Mouse (Mus musculus) midbrain, postnatal 0 days (tissue): Measurements from ENCODE around the gene Glrp1. TPM values are rescaled to one million over a fixed set of nuclear protein-coding genes. Genes with fewer than 3 reads are reported as not detected.

Experiments
- ATAC-seq: fragments of 200-750 bp; cut with Nextera tagmentation; 2 replicates; pipeline ENCODE4 v1.8.0; 2017; ENCODE audit warnings: moderate number of reproducible peaks, mild to moderate bottlenecking, moderate TSS enrichment, moderate library complexity; ENCODE audit not compliant: low FRiP score
- DNase-seq: peaks from one replicate; pipeline ENCODE4 v3.0.0-alpha.2; 2015; ENCODE audit warnings: low spot score
- H3K27ac ChIP-seq: fragments of 300-500 bp; sonication (generic); 2 replicates; pipeline ENCODE4 v1.5.1; 2014; ENCODE audit warnings: low read depth, mild to moderate bottlenecking, low read length, mixed read lengths
- H3K27me3 ChIP-seq: fragments of 300-500 bp; sonication (generic); 2 replicates; pipeline ENCODE4 v1.6.1; 2014; ENCODE audit warnings: low read length, control low read depth, mixed read lengths; ENCODE audit not compliant: insufficient read depth
- H3K36me3 ChIP-seq: fragments of 300-500 bp; sonication (generic); 2 replicates; pipeline ENCODE4 v1.6.1; 2014; ENCODE audit warnings: low read length, control low read depth, mixed read lengths; ENCODE audit not compliant: insufficient read depth
- H3K4me1 ChIP-seq: fragments of 300-500 bp; sonication (generic); 2 replicates; pipeline ENCODE4 v1.6.1; 2014; ENCODE audit warnings: mild to moderate bottlenecking, control low read depth, antibody characterized with exemption, low read length, mixed read lengths; ENCODE audit not compliant: insufficient read depth
- H3K4me2 ChIP-seq: fragments of 300-500 bp; sonication (generic); 2 replicates; pipeline ENCODE4 v1.6.1; 2014; ENCODE audit warnings: low read depth, mild to moderate bottlenecking, low read length, mixed read lengths; ENCODE audit not compliant: poor library complexity, severe bottlenecking
- H3K4me3 ChIP-seq: fragments of 300-500 bp; sonication (generic); 2 replicates; pipeline ENCODE4 v1.5.1; 2014; ENCODE audit warnings: low read depth, mild to moderate bottlenecking, low read length, moderate library complexity
- H3K9ac ChIP-seq: fragments of 300-500 bp; sonication (generic); replicated peaks from 2 replicates; pipeline ENCODE4 v1.6.1; 2014; ENCODE audit warnings: mild to moderate bottlenecking, low read length, moderate library complexity, mixed read lengths; ENCODE audit not compliant: poor library complexity, severe bottlenecking
- H3K9me3 ChIP-seq: fragments of 300-500 bp; sonication (generic); 2 replicates; pipeline ENCODE4 v1.6.1; 2016; ENCODE audit warnings: low read length, control low read depth
- CTCF ChIP-seq: IDR thresholded peaks from 2 replicates; pipeline ENCODE4 v1.5.1; 2016; ENCODE audit warnings: antibody characterized with exemption, mild to moderate bottlenecking
- WGBS: fragments of 180-500 bp; shearing (Covaris S2); extraction: QIAGEN DNeasy Blood & Tissue Kit; methylation state at CpG from one replicate; pipeline ENCODE4 v1.1.7; 2014; 5-methylcytosine and 5-hydroxymethylcytosine counted together
- polyA plus RNA-seq: library from polyadenylated mRNA; unstranded; fragments of >200 nt; fragmentation: Nextera tagmentation; extraction: Ambion mirVana; gene quantifications from 2 replicates; pipeline ENCODE4 v1.2.1, GENCODE M21; 2015
- total RNA-seq: library from RNA; depleted of rRNA; stranded (reverse); fragments of >200 nt; gene quantifications from 2 replicates; pipeline ENCODE4 v1.2.3, GENCODE M21; 2014

The Glrp1 gene
- total and polyA plus RNA-seq, 2 experiments from 2014 or later: 0.07 TPM; not detected in 1

GRCm38 (mm10) chr1:88465722-88466121 is 44.1 kb downstream of the Glrp1 start:
- peak; percentile 48 for DNase-seq
- H3K4me3 ChIP-seq: no peak overlapping the region
- WGBS: 72% methylated on average over 4 of the region's 4 CpGs

GRCm38 (mm10) chr1:88464109-88464905 is 45.6 kb downstream of the Glrp1 start:
- 85% methylated on average over 6 of the region's 6 CpGs for WGBS
- Histone ChIP-seq H3K27ac (no peak overlapping the region), H3K9me3 (no peaks in the 10 kb centered on the region), H3K4me1 (no peaks in the 10 kb centered on the region), H3K4me3 (no peak overlapping the region), H3K36me3 (no peaks in the 10 kb centered on the region), H3K4me2 (no peak overlapping the region), H3K9ac (no peak overlapping the region), H3K27me3 (no peaks in the 10 kb centered on the region)
- TF ChIP-seq CTCF: no peak
- DNase-seq (no peak), ATAC-seq (no peak)

More at GRCm38 (mm10) chr1:88465722-88466121, 44.1 kb downstream of the Glrp1 start:
- no peak overlapping the region for H3K4me2 ChIP-seq
- H3K36me3 ChIP-seq: no peaks in the 10 kb centered on the region
- peak; percentile 71 for TF ChIP-seq CTCF
- no peaks in the 10 kb centered on the region for H3K4me1 ChIP-seq
- ATAC-seq: no peak
- H3K9me3 ChIP-seq: no peaks in the 10 kb centered on the region
- H3K9ac ChIP-seq: no peak overlapping the region
- H3K27me3 ChIP-seq: no peaks in the 10 kb centered on the region
- no peak overlapping the region for H3K27ac ChIP-seq

GRCm38 (mm10) chr1:88463241-88463640 is 46.6 kb downstream of the Glrp1 start:
- H3K9ac ChIP-seq: no peak overlapping the region
- TF ChIP-seq CTCF: no peak
- no peak overlapping the region for H3K4me2 ChIP-seq
- no peak overlapping the region for H3K27ac ChIP-seq
- DNase-seq (no peak), ATAC-seq (no peak)
- WGBS: 86% methylated on average over 3 of the region's 3 CpGs
- no peaks in the 10 kb centered on the region for H3K9me3 ChIP-seq
- no peak overlapping the region for H3K4me3 ChIP-seq
- H3K36me3 ChIP-seq: no peaks in the 10 kb centered on the region
- no peaks in the 10 kb centered on the region for H3K4me1 ChIP-seq
- H3K27me3 ChIP-seq: no peaks in the 10 kb centered on the region

GRCm38 (mm10) chr1:88462484-88462883 is 47.4 kb downstream of the Glrp1 start:
- no peak overlapping the region for H3K9ac ChIP-seq
- no peak overlapping the region for H3K4me3 ChIP-seq
- H3K27me3 ChIP-seq: no peaks in the 10 kb centered on the region
- WGBS: 37% methylated on average over 6 of the region's 6 CpGs
- no peaks in the 10 kb centered on the region for H3K36me3 ChIP-seq
- DNase-seq (no peak), ATAC-seq (no peak)
- no peaks in the 10 kb centered on the region for H3K4me1 ChIP-seq
- TF ChIP-seq CTCF: no peak
- H3K27ac ChIP-seq: no peak overlapping the region
- no peak overlapping the region for H3K4me2 ChIP-seq
- 0 out of 2 replicates have a peak, but pooled peaks cover 3% of the 10 kb centered on the region for H3K9me3 ChIP-seq

GRCm38 (mm10) chr1:88461096-88461495 is 48.8 kb downstream of the Glrp1 start:
- ATAC-seq: no peak
- no peak overlapping the region for H3K9ac ChIP-seq
- 0 out of 2 replicates have a peak, but pooled peaks cover 4% of the 10 kb centered on the region for H3K4me1 ChIP-seq
- 15% methylated on average over 1 of the region's 1 CpGs for WGBS
- peak; percentile 54 for DNase-seq
- 0 out of 2 replicates have a peak, but pooled peaks cover 3% of the 10 kb centered on the region for H3K9me3 ChIP-seq
- H3K4me2 ChIP-seq: no peak overlapping the region
- no peak for TF ChIP-seq CTCF
- H3K36me3 ChIP-seq: no peaks in the 10 kb centered on the region
- H3K27ac ChIP-seq: 0 out of 2 replicates have a peak overlapping the region, but pooled peaks have one; percentile 43
- no peak overlapping the region for H3K4me3 ChIP-seq
- H3K27me3 ChIP-seq: no peaks in the 10 kb centered on the region

GRCm38 (mm10) chr1:88459655-88460054 is 50.2 kb downstream of the Glrp1 start:
- Histone ChIP-seq H3K27me3 (no peaks in the 10 kb centered on the region), H3K4me3 (no peak overlapping the region), H3K36me3 (no peaks in the 10 kb centered on the region), H3K9ac (no peak overlapping the region), H3K9me3 (0 out of 2 replicates have a peak, but pooled peaks cover 3% of the 10 kb centered on the region), H3K4me2 (no peak overlapping the region), H3K4me1 (0 out of 2 replicates have a peak, but pooled peaks cover 4% of the 10 kb centered on the region), H3K27ac (no peak overlapping the region)
- WGBS: 82% methylated on average over 5 of the region's 5 CpGs
- DNase-seq (no peak), ATAC-seq (no peak)
- no peak for TF ChIP-seq CTCF
